Mouse (Mus musculus) forebrain, embryonic 16.5 days (tissue): ENCODE data around the gene Reep1. TPM values are rescaled to one million over a fixed set of nuclear protein-coding genes. Genes with fewer than 3 reads are reported as not detected.

Source experiments
- ATAC-seq: fragments of 200-750 bp; cut with Nextera tagmentation; 2 replicates; pipeline ENCODE4 v1.8.0; 2017; ENCODE audit warnings: mild to moderate bottlenecking, moderate library complexity
- H3K27ac ChIP-seq: fragments of 300-500 bp; sonication (generic); 2 replicates; pipeline ENCODE4 v1.5.1; 2014; ENCODE audit warnings: low read length, control low read depth
- H3K27me3 ChIP-seq: fragments of 300-500 bp; sonication (generic); replicated peaks from 2 replicates; pipeline ENCODE4 v1.6.1; 2014; ENCODE audit warnings: low read length; ENCODE audit not compliant: control insufficient read depth, insufficient read depth
- H3K36me3 ChIP-seq: fragments of 300-500 bp; sonication (generic); 2 replicates; pipeline ENCODE4 v1.6.1; 2014; ENCODE audit not compliant: control insufficient read depth, insufficient read depth
- H3K4me1 ChIP-seq: fragments of 300-500 bp; sonication (generic); replicated peaks from 2 replicates; pipeline ENCODE4 v1.6.1; 2014; ENCODE audit warnings: low read length; ENCODE audit not compliant: control insufficient read depth, insufficient read depth
- H3K4me2 ChIP-seq: fragments of 300-500 bp; sonication (generic); 2 replicates; pipeline ENCODE4 v1.6.1; 2014; ENCODE audit warnings: mild to moderate bottlenecking, low read length, control low read depth
- H3K4me3 ChIP-seq: fragments of 300-500 bp; sonication (generic); replicated peaks from 2 replicates; pipeline ENCODE4 v1.5.1; 2014; ENCODE audit warnings: mild to moderate bottlenecking, low read length, control low read depth
- H3K9ac ChIP-seq: fragments of 300-500 bp; sonication (generic); replicated peaks from 2 replicates; pipeline ENCODE4 v1.6.1; 2014; ENCODE audit warnings: low read depth, low read length, control low read depth
- H3K9me3 ChIP-seq: fragments of 300-500 bp; sonication (generic); 2 replicates; pipeline ENCODE4 v1.6.1; 2016; ENCODE audit warnings: low read length; ENCODE audit not compliant: control insufficient read depth
- WGBS: fragments of 180-500 bp; shearing (Covaris S2); extraction: QIAGEN DNeasy Blood & Tissue Kit; methylation state at CpG from one replicate; pipeline ENCODE4 v1.1.7; 2014; 5-methylcytosine and 5-hydroxymethylcytosine counted together
- polyA plus RNA-seq: library from polyadenylated mRNA; unstranded; fragments of >200 nt; fragmentation: Nextera tagmentation; extraction: Ambion mirVana; gene quantifications from 2 replicates; pipeline ENCODE4 v1.2.1, GENCODE M21; 2015

Gene Reep1
- polyA plus RNA-seq: 217 and 239 TPM in 2 replicates

GRCm38 (mm10) chr6:71707511-71708501, at the start of gene Reep1:
TSS of gene Reep1 (plus strand) at chr6:71707561.
- H3K9me3 ChIP-seq: no peaks in the 10 kb centered on the region
- WGBS: 0% methylated on average over 86 of the region's 91 CpGs
- peak; percentile 93 for ATAC-seq
- no peaks in the 10 kb centered on the region for H3K36me3 ChIP-seq
- H3K4me1 ChIP-seq: peaks cover 13% of the 10 kb centered on the region
- peak within 1 kb of the TSS; percentile 82 for H3K27ac ChIP-seq
- peak within 1 kb of the TSS; percentile 55 for H3K4me3 ChIP-seq
- H3K9ac ChIP-seq: peak within 1 kb of the TSS; percentile 74
- H3K4me2 ChIP-seq: peak within 1 kb of the TSS; percentile 77
- H3K27me3 ChIP-seq: no peaks in the 10 kb centered on the region

GRCm38 (mm10) chr6:71658290-71658689, 49.1 kb upstream of the Reep1 start:
- Histone ChIP-seq H3K27ac (no peak overlapping the region), H3K27me3 (no peaks in the 10 kb centered on the region), H3K9ac (no peak overlapping the region), H3K4me2 (no peak overlapping the region), H3K9me3 (no peaks in the 10 kb centered on the region), H3K4me1 (no peaks in the 10 kb centered on the region), H3K4me3 (no peak overlapping the region), H3K36me3 (no peaks in the 10 kb centered on the region)
- WGBS: 58% methylated on average over 2 of the region's 2 CpGs
- no peak for ATAC-seq

GRCm38 (mm10) chr6:71664511-71664910, 42.9 kb upstream of the Reep1 start:
- no peaks in the 10 kb centered on the region for H3K36me3 ChIP-seq
- no peak overlapping the region for H3K4me2 ChIP-seq
- H3K9ac ChIP-seq: no peak overlapping the region
- H3K4me3 ChIP-seq: no peak overlapping the region
- H3K9me3 ChIP-seq: no peaks in the 10 kb centered on the region
- H3K4me1 ChIP-seq: no peaks in the 10 kb centered on the region
- no peak for ATAC-seq
- 62% methylated on average over 1 of the region's 1 CpGs for WGBS
- H3K27me3 ChIP-seq: no peaks in the 10 kb centered on the region
- H3K27ac ChIP-seq: no peak overlapping the region

GRCm38 (mm10) chr6:71673166-71673565, 34.2 kb upstream of the Reep1 start:
- Histone ChIP-seq H3K9me3 (no peaks in the 10 kb centered on the region), H3K9ac (no peak overlapping the region), H3K27me3 (no peaks in the 10 kb centered on the region), H3K4me1 (no peaks in the 10 kb centered on the region), H3K36me3 (no peaks in the 10 kb centered on the region), H3K4me3 (no peak overlapping the region), H3K4me2 (no peak overlapping the region), H3K27ac (no peak overlapping the region)
- ATAC-seq: no peak
- WGBS: 64% methylated on average over 2 of the region's 2 CpGs

GRCm38 (mm10) chr6:71678891-71679290, 28.5 kb upstream of the Reep1 start:
- ATAC-seq: no peak
- Histone ChIP-seq H3K36me3 (no peaks in the 10 kb centered on the region), H3K9ac (no peak overlapping the region), H3K9me3 (no peaks in the 10 kb centered on the region), H3K4me1 (no peaks in the 10 kb centered on the region), H3K4me3 (no peak overlapping the region), H3K27me3 (no peaks in the 10 kb centered on the region), H3K4me2 (no peak overlapping the region), H3K27ac (no peak overlapping the region)
- WGBS: 67% methylated on average over 7 of the region's 7 CpGs

- H3K27ac ChIP-seq: no peak overlapping the region
- 89% methylated on average over 2 of the region's 2 CpGs for WGBS
- H3K4me1 ChIP-seq: no peaks in the 10 kb centered on the region
- no peak overlapping the region for H3K4me3 ChIP-seq
- H3K9me3 ChIP-seq: no peaks in the 10 kb centered on the region
- H3K4me2 ChIP-seq: no peak overlapping the region
- ATAC-seq: no peak
- no peaks in the 10 kb centered on the region for H3K36me3 ChIP-seq
- no peaks in the 10 kb centered on the region for H3K27me3 ChIP-seq
- H3K9ac ChIP-seq: no peak overlapping the region
Measured at GRCm38 (mm10) chr6:71695150-71695549, 12.2 kb upstream of the Reep1 start.

GRCm38 (mm10) chr6:71695599-71695998, 11.8 kb upstream of the Reep1 start:
- H3K9ac ChIP-seq: no peak overlapping the region
- H3K27ac ChIP-seq: no peak overlapping the region
- no peak for ATAC-seq
- H3K4me1 ChIP-seq: no peaks in the 10 kb centered on the region
- no peak overlapping the region for H3K4me3 ChIP-seq
- no peak overlapping the region for H3K4me2 ChIP-seq
- H3K27me3 ChIP-seq: no peaks in the 10 kb centered on the region
- H3K36me3 ChIP-seq: no peaks in the 10 kb centered on the region
- H3K9me3 ChIP-seq: no peaks in the 10 kb centered on the region
- 25% methylated on average over 3 of the region's 3 CpGs for WGBS

- WGBS: 83% methylated on average over 12 of the region's 12 CpGs
- no peaks in the 10 kb centered on the region for H3K27me3 ChIP-seq
- H3K36me3 ChIP-seq: no peaks in the 10 kb centered on the region
- peaks cover 13% of the 10 kb centered on the region for H3K4me1 ChIP-seq
- H3K4me3 ChIP-seq: no peak overlapping the region
- H3K9ac ChIP-seq: no peak overlapping the region
- no peaks in the 10 kb centered on the region for H3K9me3 ChIP-seq
- no peak overlapping the region for H3K27ac ChIP-seq
- peak overlapping the region; percentile 77 for H3K4me2 ChIP-seq
- ATAC-seq: no peak
Measured at GRCm38 (mm10) chr6:71706871-71707270, 490 bp upstream of the Reep1 start.

GRCm38 (mm10) chr6:71708528-71708927, 1.2 kb downstream of the Reep1 start:
- peaks cover 13% of the 10 kb centered on the region for H3K4me1 ChIP-seq
- peak overlapping the region; percentile 74 for H3K9ac ChIP-seq
- peak; percentile 19 for ATAC-seq
- 5% methylated on average over 3 of the region's 3 CpGs for WGBS
- H3K27me3 ChIP-seq: no peaks in the 10 kb centered on the region
- no peaks in the 10 kb centered on the region for H3K9me3 ChIP-seq
- peak overlapping the region; percentile 82 for H3K27ac ChIP-seq
- H3K36me3 ChIP-seq: no peaks in the 10 kb centered on the region
- peak overlapping the region; percentile 77 for H3K4me2 ChIP-seq
- peak overlapping the region; percentile 55 for H3K4me3 ChIP-seq
